Mouse (Mus musculus) hindbrain, embryonic 12.5 days (tissue): ENCODE results near the gene Itpkb. TPM values are rescaled to one million over a fixed set of nuclear protein-coding genes. Genes with fewer than 3 reads are reported as not detected.

Experiments
- ATAC-seq: fragments of 200-750 bp; cut with Nextera tagmentation; 2 replicates; pipeline ENCODE4 v1.8.0; 2017; ENCODE audit warnings: moderate TSS enrichment; ENCODE audit not compliant: low FRiP score
- H3K27ac ChIP-seq: fragments of 300-500 bp; sonication (generic); 2 replicates; pipeline ENCODE4 v1.5.1; 2016; ENCODE audit warnings: mild to moderate bottlenecking
- H3K27me3 ChIP-seq: fragments of 300-500 bp; sonication (generic); 2 replicates; pipeline ENCODE4 v1.6.1; 2016; ENCODE audit warnings: mild to moderate bottlenecking
- H3K36me3 ChIP-seq: fragments of 300-500 bp; sonication (generic); 2 replicates; pipeline ENCODE4 v1.6.1; 2016; ENCODE audit warnings: mild to moderate bottlenecking
- H3K4me1 ChIP-seq: fragments of 300-500 bp; sonication (generic); 2 replicates; pipeline ENCODE4 v1.6.1; 2016
- H3K4me2 ChIP-seq: fragments of 300-500 bp; sonication (generic); replicated peaks from 2 replicates; pipeline ENCODE4 v1.6.1; 2016; ENCODE audit warnings: mild to moderate bottlenecking
- H3K4me3 ChIP-seq: fragments of 300-500 bp; sonication (generic); 2 replicates; pipeline ENCODE4 v1.5.1; 2016; ENCODE audit warnings: mild to moderate bottlenecking
- H3K9ac ChIP-seq: fragments of 300-500 bp; sonication (generic); 2 replicates; pipeline ENCODE4 v1.6.1; 2016; ENCODE audit warnings: mild to moderate bottlenecking, moderate library complexity
- H3K9me3 ChIP-seq: fragments of 300-500 bp; sonication (generic); replicated peaks from 2 replicates; pipeline ENCODE4 v1.6.1; 2016; ENCODE audit warnings: mild to moderate bottlenecking
- WGBS: fragments of 180-500 bp; shearing (Covaris S2); methylation state at CpG from one replicate; pipeline ENCODE4 v1.1.7; 2016; 5-methylcytosine and 5-hydroxymethylcytosine counted together
- polyA plus RNA-seq: library from polyadenylated mRNA; unstranded; fragments of >200 nt; fragmentation: Nextera tagmentation; extraction: Ambion mirVana; gene quantifications from 2 replicates; pipeline ENCODE4 v1.2.1, GENCODE M21; 2016

The Itpkb gene
- polyA plus RNA-seq, 1 experiment from 2014 or later: 8.3 TPM

- ATAC-seq: no peak
- no peak overlapping the region for H3K4me2 ChIP-seq
These were observed 10.4 kb upstream of the Itpkb start for GRCm38 (mm10) chr1:180319895-180320294.

GRCm38 (mm10) chr1:180322896-180323295 is 7.4 kb upstream of the Itpkb start:
- Histone ChIP-seq H3K27me3 (no peaks in the 10 kb centered on the region), H3K9me3 (no peaks in the 10 kb centered on the region), H3K9ac (no peak overlapping the region), H3K27ac (no peak overlapping the region), H3K4me3 (no peak overlapping the region), H3K4me1 (peaks cover 3% of the 10 kb centered on the region; the same call in 1 of the 2 replicates), H3K4me2 (no peak overlapping the region), H3K36me3 (no peaks in the 10 kb centered on the region)
- ATAC-seq: no peak
- 93% methylated on average over 3 of the region's 3 CpGs for WGBS

More at GRCm38 (mm10) chr1:180319895-180320294, 10.4 kb upstream of the Itpkb start:
- Histone ChIP-seq H3K9me3 (no peaks in the 10 kb centered on the region), H3K27ac (no peak overlapping the region), H3K9ac (no peak overlapping the region), H3K36me3 (no peaks in the 10 kb centered on the region), H3K27me3 (no peaks in the 10 kb centered on the region), H3K4me1 (peaks cover 3% of the 10 kb centered on the region; the same call in 1 of the 2 replicates), H3K4me3 (no peak overlapping the region)
- WGBS: 8% methylated on average over 10 of the region's 10 CpGs

- Histone ChIP-seq H3K36me3 (no peaks in the 10 kb centered on the region), H3K4me3 (no peak overlapping the region), H3K4me1 (peaks cover 3% of the 10 kb centered on the region; the same call in 1 of the 2 replicates), H3K27ac (no peak overlapping the region), H3K4me2 (no peak overlapping the region), H3K27me3 (no peaks in the 10 kb centered on the region), H3K9ac (no peak overlapping the region), H3K9me3 (no peaks in the 10 kb centered on the region)
- no peak for ATAC-seq
- whole genome bisulfite sequencing: 91% methylated on average over 5 of the region's 5 CpGs
These were observed 6.8 kb upstream of the Itpkb start for GRCm38 (mm10) chr1:180323491-180323890.

GRCm38 (mm10) chr1:180324271-180324670 is 6.0 kb upstream of the Itpkb start:
- WGBS: 87% methylated on average over 4 of the region's 4 CpGs
- peaks cover 3% of the 10 kb centered on the region; the same call in 1 of the 2 replicates for H3K4me1 ChIP-seq

GRCm38 (mm10) chr1:180328794-180329665 is 1.3 kb upstream of the Itpkb start:
- Histone ChIP-seq H3K4me3 (no peak overlapping the region), H3K9ac (no peak overlapping the region)
- WGBS: 22% methylated on average over 12 of the region's 12 CpGs

More at GRCm38 (mm10) chr1:180324271-180324670, 6.0 kb upstream of the Itpkb start:
- no peak overlapping the region for H3K9ac ChIP-seq
- H3K4me3 ChIP-seq: no peak overlapping the region
- no peaks in the 10 kb centered on the region for H3K36me3 ChIP-seq
- no peaks in the 10 kb centered on the region for H3K9me3 ChIP-seq
- no peak overlapping the region for H3K4me2 ChIP-seq
- no peak overlapping the region for H3K27ac ChIP-seq
- ATAC-seq: no peak
- no peaks in the 10 kb centered on the region for H3K27me3 ChIP-seq

GRCm38 (mm10) chr1:180329706-180330105 is 579 bp upstream of the Itpkb start:
- WGBS: 26% methylated on average over 6 of the region's 6 CpGs
- H3K27ac ChIP-seq: no peak overlapping the region
- H3K4me2 ChIP-seq: peak overlapping the region; percentile 99
- no peaks in the 10 kb centered on the region for H3K9me3 ChIP-seq
- H3K36me3 ChIP-seq: no peaks in the 10 kb centered on the region
- no peak for ATAC-seq
- peaks cover 33% of the 10 kb centered on the region for H3K27me3 ChIP-seq
- H3K4me1 ChIP-seq: peaks cover 42% of the 10 kb centered on the region
- H3K9ac ChIP-seq: no peak overlapping the region
- no peak overlapping the region for H3K4me3 ChIP-seq

More at GRCm38 (mm10) chr1:180328794-180329665, 1.3 kb upstream of the Itpkb start:
- H3K4me1 ChIP-seq: peaks cover 40% of the 10 kb centered on the region
- H3K27ac ChIP-seq: no peak overlapping the region
- ATAC-seq: no peak
- H3K4me2 ChIP-seq: peak overlapping the region; percentile 99
- H3K36me3 ChIP-seq: no peaks in the 10 kb centered on the region
- H3K27me3 ChIP-seq: peaks cover 31% of the 10 kb centered on the region
- no peaks in the 10 kb centered on the region for H3K9me3 ChIP-seq

GRCm38 (mm10) chr1:180330707-180331545 is 641 bp downstream of the Itpkb start:
- Histone ChIP-seq H3K9ac (peak overlapping the region; percentile 78), H3K4me2 (peak overlapping the region; percentile 99), H3K4me3 (peak overlapping the region; percentile 56), H3K9me3 (no peaks in the 10 kb centered on the region), H3K36me3 (no peaks in the 10 kb centered on the region), H3K4me1 (peaks cover 47% of the 10 kb centered on the region), H3K27ac (peak overlapping the region; percentile 71), H3K27me3 (peaks cover 33% of the 10 kb centered on the region)
- under 1% methylated on average over 58 of the region's 58 CpGs for WGBS
- peak; percentile 73 for ATAC-seq

- H3K4me3 ChIP-seq: peak overlapping the region; percentile 56
- H3K4me2 ChIP-seq: peak overlapping the region; percentile 99
- WGBS: under 1% methylated on average over 21 of the region's 21 CpGs
- ATAC-seq: peak; percentile 39
- no peaks in the 10 kb centered on the region for H3K36me3 ChIP-seq
- H3K4me1 ChIP-seq: peaks cover 51% of the 10 kb centered on the region
- peak overlapping the region; percentile 78 for H3K9ac ChIP-seq
- H3K27ac ChIP-seq: peak overlapping the region; percentile 12; the same call in 1 of the 2 replicates
- H3K9me3 ChIP-seq: no peaks in the 10 kb centered on the region
- H3K27me3 ChIP-seq: peaks cover 33% of the 10 kb centered on the region
These were observed 1.3 kb downstream of the Itpkb start for GRCm38 (mm10) chr1:180331546-180332075.

- peaks cover 51% of the 10 kb centered on the region for H3K4me1 ChIP-seq
- H3K36me3 ChIP-seq: no peaks in the 10 kb centered on the region
- peak overlapping the region; percentile 99 for H3K4me2 ChIP-seq
- H3K4me3 ChIP-seq: peak overlapping the region; percentile 56
- H3K9ac ChIP-seq: peak overlapping the region; percentile 78
- H3K27me3 ChIP-seq: peaks cover 33% of the 10 kb centered on the region
- peak; percentile 66 for ATAC-seq
- WGBS: 1% methylated on average over 69 of the region's 72 CpGs
- peak overlapping the region; percentile 17 for H3K27ac ChIP-seq
- no peaks in the 10 kb centered on the region for H3K9me3 ChIP-seq
These were observed 2.0 kb downstream of the Itpkb start for GRCm38 (mm10) chr1:180332076-180332927.

GRCm38 (mm10) chr1:180332928-180333440 is 2.7 kb downstream of the Itpkb start:
- peaks cover 33% of the 10 kb centered on the region for H3K27me3 ChIP-seq
- 25% methylated on average over 14 of the region's 14 CpGs for WGBS
- ATAC-seq: no peak; the same call in 1 of the 2 replicates
- H3K27ac ChIP-seq: no peak overlapping the region
- no peaks in the 10 kb centered on the region for H3K9me3 ChIP-seq
- H3K4me1 ChIP-seq: peaks cover 51% of the 10 kb centered on the region
- no peaks in the 10 kb centered on the region for H3K36me3 ChIP-seq
- peak overlapping the region; percentile 56 for H3K4me3 ChIP-seq
- H3K4me2 ChIP-seq: peak overlapping the region; percentile 99
- peak overlapping the region; percentile 78 for H3K9ac ChIP-seq

GRCm38 (mm10) chr1:180333588-180333987 is 3.3 kb downstream of the Itpkb start:
- H3K27me3 ChIP-seq: peaks cover 33% of the 10 kb centered on the region
- no peak overlapping the region for H3K27ac ChIP-seq
- no peaks in the 10 kb centered on the region for H3K9me3 ChIP-seq
- 22% methylated on average over 6 of the region's 6 CpGs for WGBS
- H3K4me2 ChIP-seq: peak overlapping the region; percentile 99
- no peaks in the 10 kb centered on the region for H3K36me3 ChIP-seq
- peak overlapping the region; percentile 35 for H3K9ac ChIP-seq
- H3K4me1 ChIP-seq: peaks cover 51% of the 10 kb centered on the region
- no peak for ATAC-seq
- peak overlapping the region; percentile 56; the same call in 1 of the 2 replicates for H3K4me3 ChIP-seq
